Mouse (Mus musculus) spleen, adult 2 months (tissue): ENCODE results near the gene Otp.

Experiments
- CTCF ChIP-seq: fragments of 200-500 bp; IDR thresholded peaks from 2 replicates; pipeline ENCODE4 v1.5.1; 2011; ENCODE audit warnings: mild to moderate bottlenecking, inconsistent platforms; ENCODE audit not compliant: insufficient read depth, insufficient read length, insufficient replicate concordance; ENCODE audit errors: extremely low read depth
- POLR2A ChIP-seq: fragments of 200-500 bp; IDR thresholded peaks from 2 replicates; pipeline ENCODE4 v1.6.1; 2011; ENCODE audit warnings: low read depth, low read length, inconsistent platforms

GRCm38 (mm10) chr13:94928086-94928485, 52.7 kb downstream of the Otp start:
- TF ChIP-seq POLR2A (no peak), CTCF (no peak)
